Mouse (Mus musculus) G1E (cell line): ENCODE measurements at regions not wholly inside any gene's neighbourhood (a gene's known extent, or its start where the extent isn't known, plus 50 kb on each side); places are given as distances from the start of the nearest gene placed in this dataset.

ENCODE experiments used
- CTCF ChIP-seq: IDR thresholded peaks from 2 replicates; pipeline ENCODE4 v1.5.1; 2012; ENCODE audit warnings: low read depth, low read length, inconsistent platforms, mixed read lengths
- GATA1 ChIP-seq: IDR thresholded peaks from 2 replicates; pipeline ENCODE4 v1.6.1; 2012; ENCODE audit warnings: borderline replicate concordance, low read length, inconsistent platforms, mixed read lengths
- GATA2 ChIP-seq: IDR thresholded peaks from 2 replicates; pipeline ENCODE4 v1.6.1; 2012; ENCODE audit warnings: low read depth, low read length, inconsistent platforms, borderline replicate concordance
- POLR2AphosphoS5 ChIP-seq: IDR thresholded peaks from 2 replicates; pipeline ENCODE4 v1.6.1; 2012; ENCODE audit warnings: low read depth, low read length, inconsistent platforms; ENCODE audit not compliant: insufficient replicate concordance
- TAL1 ChIP-seq: conservative IDR thresholded peaks from 2 replicates; pipeline ENCODE4 v1.6.1; 2012; ENCODE audit warnings: low read depth, low read length, inconsistent platforms, mixed read lengths

- TF ChIP-seq CTCF (no peak), GATA1 (no peak), POLR2AphosphoS5 (no peak), TAL1 (no peak), GATA2 (no peak)
These were observed 169.3 kb upstream of the Lyplal1 start for GRCm38 (mm10) chr1:186286401-186286800.
